In genomic region chr4:124860446-124860845, GRCm38 (mm10) we compare ENCODE assay signal across 8 mouse cellular contexts. TPM values are rescaled to one million over a fixed set of nuclear protein-coding genes. Genes with fewer than 3 reads are reported as not detected.
DNase-seq lines count a peak whose midpoint lies in the region; ATAC-seq and TF ChIP-seq lines count a peak whose summit lies in the region.

No protein-coding gene starts in this region.

- H3K36me3 ChIP-seq in forebrain, embryonic 15.5 days: peaks cover 34% of the 10 kb centered on the region
- peaks cover 14% of the 10 kb centered on the region for H3K36me3 ChIP-seq in intestine, embryonic 14.5 days (ENCODE audit: control insufficient read depth, insufficient read depth, low read length)
- no peaks in the 10 kb centered on the region for H3K36me3 ChIP-seq in lung, embryonic 15.5 days
- H3K36me3 ChIP-seq in neural tube, embryonic 15.5 days: peaks cover 41% of the 10 kb centered on the region

- H3K4me1 ChIP-seq in forebrain, embryonic 15.5 days: peaks cover 24% of the 10 kb centered on the region
- no peaks in the 10 kb centered on the region for H3K4me1 ChIP-seq in intestine, embryonic 14.5 days (replicated peaks; ENCODE audit: control insufficient read depth, insufficient read depth, low read length)
- no peaks in the 10 kb centered on the region for H3K4me1 ChIP-seq in lung, embryonic 15.5 days
- H3K4me1 ChIP-seq in neural tube, embryonic 15.5 days: peaks cover 31% of the 10 kb centered on the region

- peak overlapping the region; percentile 82 for H3K4me2 ChIP-seq in forebrain, embryonic 15.5 days (replicated peaks)
- no peak overlapping the region for H3K4me2 ChIP-seq in intestine, embryonic 14.5 days (ENCODE audit: low read length)
- no peak overlapping the region for H3K4me2 ChIP-seq in lung, embryonic 15.5 days
- H3K4me2 ChIP-seq in neural tube, embryonic 15.5 days: peak overlapping the region; percentile 85

- H3K27ac ChIP-seq in gastrocnemius, adult 2 months: no peak overlapping the region
- no peak overlapping the region for H3K27ac ChIP-seq in forebrain, embryonic 15.5 days (replicated peaks)
- no peak overlapping the region for H3K27ac ChIP-seq in intestine, embryonic 14.5 days (ENCODE audit: low read depth)
- no peak overlapping the region for H3K27ac ChIP-seq in lung, embryonic 15.5 days
- H3K27ac ChIP-seq in neural tube, embryonic 15.5 days (replicated peaks): no peak overlapping the region

- WGBS in forebrain, embryonic 15.5 days: 23% methylated on average over 7 of the region's 7 CpGs
- 12% methylated on average over 7 of the region's 7 CpGs for WGBS in intestine, embryonic 14.5 days
- 8% methylated on average over 7 of the region's 7 CpGs for WGBS in lung, embryonic 15.5 days
- 17% methylated on average over 7 of the region's 7 CpGs for WGBS in neural tube, embryonic 15.5 days

- ATAC-seq in forebrain, embryonic 15.5 days (replicated peaks): no peak
- ATAC-seq in intestine, embryonic 14.5 days (replicated peaks; ENCODE audit: low FRiP score, low TSS enrichment, low read depth): 0 out of 2 replicates have a peak, but pooled peaks have one; percentile 16
- 0 out of 2 replicates have a peak, but pooled peaks have one; percentile 12 for ATAC-seq in lung, embryonic 15.5 days (ENCODE audit: borderline replicate concordance, extremely low read depth, low FRiP score, low TSS enrichment)
- no peak for ATAC-seq in neural tube, embryonic 15.5 days (ENCODE audit: low FRiP score)

- no peaks in the 10 kb centered on the region for H3K27me3 ChIP-seq in forebrain, embryonic 15.5 days
- H3K27me3 ChIP-seq in intestine, embryonic 14.5 days (replicated peaks; ENCODE audit: control insufficient read depth, insufficient read depth, low read length): peaks cover 33% of the 10 kb centered on the region
- H3K27me3 ChIP-seq in lung, embryonic 15.5 days: peaks cover 34% of the 10 kb centered on the region
- H3K27me3 ChIP-seq in neural tube, embryonic 15.5 days (replicated peaks): no peaks in the 10 kb centered on the region

- peak overlapping the region; percentile 83 for H3K9ac ChIP-seq in forebrain, embryonic 15.5 days (replicated peaks)
- H3K9ac ChIP-seq in intestine, embryonic 14.5 days (ENCODE audit: low read length): no peak overlapping the region
- no peak overlapping the region for H3K9ac ChIP-seq in lung, embryonic 15.5 days
- H3K9ac ChIP-seq in neural tube, embryonic 15.5 days (replicated peaks): peak overlapping the region; percentile 80

- intact Hi-C loops in gastrocnemius, adult 2 months (cut with DNase I): no loop called here

- no peaks in the 10 kb centered on the region for H3K9me3 ChIP-seq in forebrain, embryonic 15.5 days
- H3K9me3 ChIP-seq in intestine, embryonic 14.5 days (ENCODE audit: control insufficient read depth, low read length): no peaks in the 10 kb centered on the region
- H3K9me3 ChIP-seq in lung, embryonic 15.5 days: no peaks in the 10 kb centered on the region
- H3K9me3 ChIP-seq in neural tube, embryonic 15.5 days (replicated peaks): no peaks in the 10 kb centered on the region

- peak; percentile 66 for DNase-seq in gastrocnemius, adult 2 months
- no peak for DNase-seq in gastrocnemius, postnatal 25 days
- DNase-seq in adrenal gland, adult 18-20 months (ENCODE audit: low spot score in 2 of 2): peak; percentile 72 to 73
- DNase-seq in intestine, embryonic 14.5 days (ENCODE audit: low spot score): peak; percentile 95
- DNase-seq in frontal cortex, postnatal 25 days (ENCODE audit: low spot score in 2 of 2): no peak

- TF ChIP-seq CTCF in gastrocnemius, adult 2 months (IDR thresholded peaks at IDR 0.05): no peak

- H3K4me3 ChIP-seq in gastrocnemius, adult 2 months: no peak overlapping the region
- H3K4me3 ChIP-seq in forebrain, embryonic 15.5 days: peak overlapping the region; percentile 80
- no peak overlapping the region for H3K4me3 ChIP-seq in intestine, embryonic 14.5 days (ENCODE audit: low read depth, low read length)
- no peak overlapping the region for H3K4me3 ChIP-seq in lung, embryonic 15.5 days
- peak overlapping the region; percentile 73 for H3K4me3 ChIP-seq in neural tube, embryonic 15.5 days (replicated peaks)

RNA-seq across cellular contexts. Expression of gene Maneal, which starts 1.5 kb away (rescaled TPM):
- under 1 TPM; 0.31 to 0.46 TPM for total RNA-seq in gastrocnemius, adult 2 months (2021)
- total RNA-seq in gastrocnemius, postnatal 25 days (2021): under 1 TPM; 0.18 to 0.35 TPM
- 1 to 10 TPM; 4.0 to 5.0 TPM for total RNA-seq in adrenal gland, adult 18-20 months (2021)
- 9.3 and 10.2 TPM in 2 replicates for polyA plus RNA-seq in forebrain, embryonic 15.5 days (2015; fragmentation: Nextera tagmentation; extraction: Ambion mirVana)
- polyA plus RNA-seq in intestine, embryonic 14.5 days (2014; fragmentation: Nextera tagmentation; extraction: Ambion mirVana): 1.0 and 1.5 TPM in 2 replicates
- polyA plus RNA-seq in lung, embryonic 15.5 days (2015; fragmentation: Nextera tagmentation; extraction: Ambion mirVana): 0.42 and 0.59 TPM in 2 replicates
- polyA plus RNA-seq in neural tube, embryonic 15.5 days (2015; fragmentation: Nextera tagmentation; extraction: Ambion mirVana): 10.4 and 17.8 TPM in 2 replicates

RNA-seq across cellular contexts. Expression of gene 1110065P20Rik, which starts 9.4 kb away (rescaled TPM):
- 10 to 100 TPM; 18.4 to 23.0 TPM for total RNA-seq in gastrocnemius, adult 2 months (2021)
- total RNA-seq in gastrocnemius, postnatal 25 days (2021): 10 to 100 TPM; 17.1 to 21.0 TPM
- total RNA-seq in adrenal gland, adult 18-20 months (2021): 10 to 100 TPM; 44.6 TPM
- polyA plus RNA-seq in forebrain, embryonic 15.5 days (2015; fragmentation: Nextera tagmentation; extraction: Ambion mirVana): 81.3 and 86.1 TPM in 2 replicates
- polyA plus RNA-seq in intestine, embryonic 14.5 days (2014; fragmentation: Nextera tagmentation; extraction: Ambion mirVana): 46.0 and 54.4 TPM in 2 replicates
- 58.2 and 59.0 TPM in 2 replicates for polyA plus RNA-seq in lung, embryonic 15.5 days (2015; fragmentation: Nextera tagmentation; extraction: Ambion mirVana)
- polyA plus RNA-seq in neural tube, embryonic 15.5 days (2015; fragmentation: Nextera tagmentation; extraction: Ambion mirVana): 82.5 and 106 TPM in 2 replicates

RNA-seq across cellular contexts. Expression of gene Yrdc, which starts 10.0 kb away (rescaled TPM):
- total RNA-seq in gastrocnemius, adult 2 months (2021): 10 to 100 TPM in 1 of 2 experiments, 1 to 10 TPM in 1; 9.4 to 11.4 TPM
- total RNA-seq in gastrocnemius, postnatal 25 days (2021): 10 to 100 TPM in 1 of 2 experiments, 1 to 10 TPM in 1; 6.4 to 10.9 TPM
- total RNA-seq in adrenal gland, adult 18-20 months (2021): 10 to 100 TPM; 36.8 to 44.2 TPM
- 51.1 and 59.3 TPM in 2 replicates for polyA plus RNA-seq in forebrain, embryonic 15.5 days (2015; fragmentation: Nextera tagmentation; extraction: Ambion mirVana)
- 41.6 and 41.7 TPM in 2 replicates for polyA plus RNA-seq in intestine, embryonic 14.5 days (2014; fragmentation: Nextera tagmentation; extraction: Ambion mirVana)
- 36.1 and 40.5 TPM in 2 replicates for polyA plus RNA-seq in lung, embryonic 15.5 days (2015; fragmentation: Nextera tagmentation; extraction: Ambion mirVana)
- polyA plus RNA-seq in neural tube, embryonic 15.5 days (2015; fragmentation: Nextera tagmentation; extraction: Ambion mirVana): 43.2 and 44.9 TPM in 2 replicates

RNA-seq across cellular contexts. Expression of gene Epha10, which starts 20.3 kb away (rescaled TPM):
- total RNA-seq in gastrocnemius, adult 2 months (2021): not detected
- not detected for total RNA-seq in gastrocnemius, postnatal 25 days (2021)
- 1 to 10 TPM; 1.9 to 2.4 TPM for total RNA-seq in adrenal gland, adult 18-20 months (2021)
- polyA plus RNA-seq in forebrain, embryonic 15.5 days (2015; fragmentation: Nextera tagmentation; extraction: Ambion mirVana): 1.3 and 1.4 TPM in 2 replicates
- 0.19 and 0.20 TPM in 2 replicates for polyA plus RNA-seq in intestine, embryonic 14.5 days (2014; fragmentation: Nextera tagmentation; extraction: Ambion mirVana)
- polyA plus RNA-seq in lung, embryonic 15.5 days (2015; fragmentation: Nextera tagmentation; extraction: Ambion mirVana): not detected in 2 replicates
- 9.4 and 13.7 TPM in 2 replicates for polyA plus RNA-seq in neural tube, embryonic 15.5 days (2015; fragmentation: Nextera tagmentation; extraction: Ambion mirVana)

RNA-seq across cellular contexts. Expression of gene Mtf1, which starts 58.5 kb away (rescaled TPM):
- 10 to 100 TPM; 11.9 to 15.7 TPM for total RNA-seq in gastrocnemius, adult 2 months (2021)
- 10 to 100 TPM; 11.4 to 13.1 TPM for total RNA-seq in gastrocnemius, postnatal 25 days (2021)
- 10 to 100 TPM; 27.0 TPM for total RNA-seq in adrenal gland, adult 18-20 months (2021)
- 12.1 and 13.8 TPM in 2 replicates for polyA plus RNA-seq in forebrain, embryonic 15.5 days (2015; fragmentation: Nextera tagmentation; extraction: Ambion mirVana)
- 11.9 and 13.2 TPM in 2 replicates for polyA plus RNA-seq in intestine, embryonic 14.5 days (2014; fragmentation: Nextera tagmentation; extraction: Ambion mirVana)
- polyA plus RNA-seq in lung, embryonic 15.5 days (2015; fragmentation: Nextera tagmentation; extraction: Ambion mirVana): 12.8 and 13.2 TPM in 2 replicates
- 9.8 and 10.2 TPM in 2 replicates for polyA plus RNA-seq in neural tube, embryonic 15.5 days (2015; fragmentation: Nextera tagmentation; extraction: Ambion mirVana)

Comparison
In these comparisons a context has a peak if more than half of its experiments do, and no peak if none do; other contexts are left out.
1. DNase-seq: peak in gastrocnemius, adult 2 months (single experiment), adrenal gland, adult 18-20 months (2 of 2) and intestine, embryonic 14.5 days (single experiment); none in gastrocnemius, postnatal 25 days (single experiment) and frontal cortex, postnatal 25 days (0 of 2).
2. H3K4me3 ChIP-seq: peak in forebrain, embryonic 15.5 days (single experiment) and neural tube, embryonic 15.5 days (single experiment); none in gastrocnemius, adult 2 months (single experiment), intestine, embryonic 14.5 days (single experiment) and lung, embryonic 15.5 days (single experiment).
3. ATAC-seq: peak in intestine, embryonic 14.5 days (single experiment) and lung, embryonic 15.5 days (single experiment); none in forebrain, embryonic 15.5 days (single experiment) and neural tube, embryonic 15.5 days (single experiment).
4. H3K4me2 ChIP-seq: peak in forebrain, embryonic 15.5 days (single experiment) and neural tube, embryonic 15.5 days (single experiment); none in intestine, embryonic 14.5 days (single experiment) and lung, embryonic 15.5 days (single experiment).
5. H3K9ac ChIP-seq: peak in forebrain, embryonic 15.5 days (single experiment) and neural tube, embryonic 15.5 days (single experiment); none in intestine, embryonic 14.5 days (single experiment) and lung, embryonic 15.5 days (single experiment).